Mouse (Mus musculus): ENCODE measurements around the gene Vwa5b1. TPM values are rescaled to one million over a fixed set of nuclear protein-coding genes. Genes with fewer than 3 reads are reported as not detected.
A peak's percentile ranks its signal among the peaks of the same experiment; 100 is the strongest.

The Vwa5b1 gene
- polyA plus RNA-seq, 1 experiment from 2014 or later: 0.77 TPM

DNA sequence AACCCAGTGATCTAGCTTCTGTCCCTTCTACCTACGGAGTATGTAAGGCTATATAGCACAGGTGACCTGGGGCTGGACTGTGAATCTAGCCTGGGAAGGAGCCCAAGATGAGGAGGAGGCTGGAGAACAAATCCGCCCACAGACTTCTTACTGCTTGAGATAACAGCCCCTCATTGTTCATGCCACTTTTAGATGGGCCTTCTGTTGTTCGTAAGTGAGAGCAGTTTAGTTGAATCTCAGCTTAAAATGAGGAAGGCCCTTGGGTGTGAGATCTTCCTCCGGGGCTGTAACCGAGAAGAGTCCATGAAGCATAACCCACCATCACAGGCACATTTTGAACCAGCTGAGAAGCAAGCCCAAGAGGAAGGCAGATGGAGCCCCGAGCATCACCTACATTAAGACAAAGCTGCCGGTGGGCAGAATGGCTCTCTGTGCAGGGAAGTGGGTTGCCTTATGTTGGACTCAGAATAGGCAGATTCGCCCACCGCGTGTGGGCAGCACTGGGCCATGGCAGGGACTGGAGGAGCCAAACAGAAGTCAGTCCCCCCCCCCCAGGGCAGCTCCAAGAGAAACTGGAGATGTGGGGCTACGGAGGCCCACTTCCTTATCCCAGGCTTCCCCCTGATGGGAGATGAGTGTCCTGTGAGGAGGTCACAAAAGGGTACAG, 24.4 kb upstream of the Vwa5b1 start:
- DNase-seq (ENCODE audit: low spot score): no peak
- WGBS: 86% methylated on average over 11 of the region's 11 CpGs
- H3K27me3 ChIP-seq (ENCODE audit: control insufficient read depth, insufficient read depth, low read length): no peaks in the 10 kb centered on the region
- H3K9me3 ChIP-seq (ENCODE audit: control insufficient read depth, low read length): no peaks in the 10 kb centered on the region
- no peaks in the 10 kb centered on the region for H3K4me1 ChIP-seq (replicated peaks; ENCODE audit: control insufficient read depth, insufficient read depth, low read length)
- H3K27ac ChIP-seq (ENCODE audit: low read depth, low read length): no peak overlapping the region
- H3K4me3 ChIP-seq (ENCODE audit: low read depth, low read length): no peak overlapping the region
- no peak overlapping the region for H3K9ac ChIP-seq (ENCODE audit: low read depth, low read length)
- H3K4me2 ChIP-seq (replicated peaks; ENCODE audit: low read depth, low read length): no peak overlapping the region
- no peaks in the 10 kb centered on the region for H3K36me3 ChIP-seq (ENCODE audit: control insufficient read depth, insufficient read depth, low read length)
- no peak for ATAC-seq (ENCODE audit: low FRiP score)

DNA sequence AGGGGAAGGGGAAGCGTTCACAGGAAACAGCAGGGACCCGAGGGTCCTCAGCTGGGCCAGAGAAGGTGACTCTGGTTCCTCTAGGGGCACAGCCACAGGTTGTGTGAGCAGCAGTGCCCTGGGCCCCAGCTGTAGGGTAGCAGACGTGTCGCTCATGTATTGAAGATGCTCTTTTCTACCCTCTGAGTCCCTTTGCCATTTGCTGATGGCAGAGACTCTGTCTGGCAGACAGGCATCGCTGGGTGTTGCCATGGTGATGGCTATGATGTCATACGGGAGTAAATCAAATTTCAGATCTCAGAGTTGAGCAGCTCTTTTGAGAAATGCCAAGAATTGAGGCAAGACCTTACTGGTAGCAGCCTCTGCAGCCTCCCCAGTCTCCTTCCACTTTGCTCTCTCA, 17.4 kb upstream of the Vwa5b1 start:
- no peak overlapping the region for H3K4me2 ChIP-seq (replicated peaks; ENCODE audit: low read depth, low read length)
- no peaks in the 10 kb centered on the region for H3K27me3 ChIP-seq (ENCODE audit: control insufficient read depth, insufficient read depth, low read length)
- no peaks in the 10 kb centered on the region for H3K36me3 ChIP-seq (ENCODE audit: control insufficient read depth, insufficient read depth, low read length)
- H3K4me1 ChIP-seq (replicated peaks; ENCODE audit: control insufficient read depth, insufficient read depth, low read length): peaks cover 4% of the 10 kb centered on the region
- DNase-seq (ENCODE audit: low spot score) (peak; percentile 60), ATAC-seq (ENCODE audit: low FRiP score) (peak; percentile 40; the same call in 1 of the 2 replicates)
- no peaks in the 10 kb centered on the region for H3K9me3 ChIP-seq (ENCODE audit: control insufficient read depth, low read length)
- H3K27ac ChIP-seq (ENCODE audit: low read depth, low read length): 0 out of 2 replicates have a peak overlapping the region, but pooled peaks have one; percentile 24
- no peak overlapping the region for H3K4me3 ChIP-seq (ENCODE audit: low read depth, low read length)
- 36% methylated on average over 6 of the region's 6 CpGs for WGBS
- H3K9ac ChIP-seq (ENCODE audit: low read depth, low read length): no peak overlapping the region

DNA sequence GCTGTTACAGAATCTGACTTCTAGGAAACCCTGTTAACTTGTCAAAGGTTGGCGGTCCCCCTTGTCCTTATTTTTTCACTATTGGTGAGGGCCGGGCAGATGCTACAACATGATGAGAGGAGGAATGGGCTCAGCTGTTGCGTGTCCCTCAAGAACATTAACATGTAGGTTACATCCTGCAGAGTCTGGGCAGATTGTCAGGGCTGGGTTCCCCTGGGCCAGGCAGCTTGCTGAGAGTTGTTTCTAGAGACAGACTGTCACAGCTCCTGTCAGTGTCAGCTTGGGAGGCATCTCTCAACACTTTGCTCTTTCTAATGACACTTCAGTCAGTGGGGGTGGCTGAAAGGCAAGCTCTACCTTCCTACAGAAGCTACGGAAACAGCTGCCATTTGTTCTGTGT, 16.2 kb upstream of the Vwa5b1 start:
- H3K9me3 ChIP-seq (ENCODE audit: control insufficient read depth, low read length): no peaks in the 10 kb centered on the region
- H3K4me1 ChIP-seq (replicated peaks; ENCODE audit: control insufficient read depth, insufficient read depth, low read length): peaks cover 4% of the 10 kb centered on the region
- DNase-seq (ENCODE audit: low spot score) (no peak), ATAC-seq (ENCODE audit: low FRiP score) (no peak)
- 90% methylated on average over 4 of the region's 4 CpGs for WGBS
- H3K9ac ChIP-seq (ENCODE audit: low read depth, low read length): no peak overlapping the region
- H3K4me3 ChIP-seq (ENCODE audit: low read depth, low read length): no peak overlapping the region
- H3K36me3 ChIP-seq (ENCODE audit: control insufficient read depth, insufficient read depth, low read length): no peaks in the 10 kb centered on the region
- no peak overlapping the region for H3K27ac ChIP-seq (ENCODE audit: low read depth, low read length)
- H3K27me3 ChIP-seq (ENCODE audit: control insufficient read depth, insufficient read depth, low read length): no peaks in the 10 kb centered on the region
- no peak overlapping the region for H3K4me2 ChIP-seq (replicated peaks; ENCODE audit: low read depth, low read length)

DNA sequence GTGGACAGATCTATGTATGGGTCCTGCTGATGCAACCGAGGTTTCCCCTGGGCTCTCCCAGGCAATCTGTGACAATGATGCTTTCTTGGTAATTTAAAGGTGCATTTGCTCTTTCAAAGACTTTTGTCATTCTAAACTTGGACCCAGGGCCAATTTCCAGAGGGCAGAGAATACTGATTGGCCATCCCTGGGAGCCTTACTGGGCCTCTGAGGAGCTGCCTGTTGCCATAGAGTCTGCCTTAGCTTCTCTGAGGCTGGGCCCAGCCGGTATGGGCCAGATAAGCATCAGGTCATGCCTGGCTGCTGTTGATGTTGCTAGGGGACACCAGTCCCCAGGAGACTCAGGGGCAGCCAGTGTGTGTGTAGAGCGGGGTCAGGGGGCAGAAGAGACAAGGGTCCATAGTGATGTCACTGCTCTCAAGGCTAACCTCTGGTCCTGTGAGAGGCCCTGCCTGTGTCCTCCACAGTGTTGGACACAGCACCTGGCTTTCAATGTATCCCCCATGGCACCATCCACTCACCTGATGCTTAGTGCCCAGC, 12.5 kb upstream of the Vwa5b1 start:
- no peak overlapping the region for H3K9ac ChIP-seq (ENCODE audit: low read depth, low read length)
- no peak overlapping the region for H3K4me2 ChIP-seq (replicated peaks; ENCODE audit: low read depth, low read length)
- 33% methylated on average over 3 of the region's 3 CpGs for WGBS
- no peak overlapping the region for H3K27ac ChIP-seq (ENCODE audit: low read depth, low read length)
- H3K9me3 ChIP-seq (ENCODE audit: control insufficient read depth, low read length): no peaks in the 10 kb centered on the region
- H3K36me3 ChIP-seq (ENCODE audit: control insufficient read depth, insufficient read depth, low read length): no peaks in the 10 kb centered on the region
- DNase-seq (ENCODE audit: low spot score): peak; percentile 65
- H3K4me3 ChIP-seq (ENCODE audit: low read depth, low read length): no peak overlapping the region
- peak; percentile 51; the same call in 1 of the 2 replicates for ATAC-seq (ENCODE audit: low FRiP score)
- no peaks in the 10 kb centered on the region for H3K27me3 ChIP-seq (ENCODE audit: control insufficient read depth, insufficient read depth, low read length)
- H3K4me1 ChIP-seq (replicated peaks; ENCODE audit: control insufficient read depth, insufficient read depth, low read length): peaks cover 4% of the 10 kb centered on the region

DNA sequence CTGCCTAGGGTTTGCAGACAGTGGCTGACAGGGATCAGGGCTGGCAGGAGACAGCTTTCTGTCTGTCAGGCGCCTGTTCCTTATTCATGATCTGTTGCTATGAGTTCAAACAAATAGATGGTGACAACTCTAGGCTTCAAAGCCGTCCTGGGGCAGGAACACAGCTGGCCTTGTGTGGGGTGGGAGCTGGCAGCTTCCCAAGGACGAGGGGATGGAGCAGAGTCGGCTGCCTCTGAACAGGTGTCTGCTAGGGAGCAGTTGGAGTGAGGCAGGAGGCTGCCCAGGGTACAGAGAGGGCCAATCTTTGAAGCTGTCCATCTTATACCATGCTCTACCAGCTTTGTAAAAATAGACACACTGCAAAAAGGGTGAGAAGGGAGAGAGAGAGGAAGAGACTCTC, 6.6 kb upstream of the Vwa5b1 start:
- H3K4me1 ChIP-seq (replicated peaks; ENCODE audit: control insufficient read depth, insufficient read depth, low read length): no peaks in the 10 kb centered on the region
- no peaks in the 10 kb centered on the region for H3K27me3 ChIP-seq (ENCODE audit: control insufficient read depth, insufficient read depth, low read length)
- ATAC-seq (ENCODE audit: low FRiP score): no peak
- H3K4me2 ChIP-seq (replicated peaks; ENCODE audit: low read depth, low read length): no peak overlapping the region
- no peak overlapping the region for H3K9ac ChIP-seq (ENCODE audit: low read depth, low read length)
- no peaks in the 10 kb centered on the region for H3K36me3 ChIP-seq (ENCODE audit: control insufficient read depth, insufficient read depth, low read length)
- DNase-seq (ENCODE audit: low spot score): no peak
- no peak overlapping the region for H3K27ac ChIP-seq (ENCODE audit: low read depth, low read length)
- H3K4me3 ChIP-seq (ENCODE audit: low read depth, low read length): no peak overlapping the region
- H3K9me3 ChIP-seq (ENCODE audit: control insufficient read depth, low read length): no peaks in the 10 kb centered on the region
- WGBS: 31% methylated on average over 4 of the region's 4 CpGs

DNA sequence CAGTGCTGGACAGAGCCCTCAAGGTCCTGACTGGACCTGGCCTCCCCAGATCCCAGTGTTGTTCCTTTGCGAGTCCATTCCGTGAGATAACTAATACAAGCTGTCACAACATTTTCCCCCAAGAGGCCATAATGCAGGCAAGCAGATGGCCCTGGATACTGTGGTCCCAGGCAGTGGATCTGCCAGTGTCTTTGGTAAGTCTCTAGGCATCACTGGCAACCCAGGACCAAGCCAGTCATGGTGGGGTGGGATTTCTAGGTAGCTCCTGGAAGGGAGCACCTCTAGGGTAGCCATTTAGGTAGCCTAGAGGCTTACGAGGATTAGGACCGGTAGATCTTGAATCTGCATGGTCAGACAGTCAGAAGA, 445 bp upstream of the Vwa5b1 start:
- Histone ChIP-seq H3K36me3 (ENCODE audit: control insufficient read depth, insufficient read depth, low read length) (no peaks in the 10 kb centered on the region), H3K27ac (ENCODE audit: low read depth, low read length) (no peak overlapping the region), H3K27me3 (ENCODE audit: control insufficient read depth, insufficient read depth, low read length) (no peaks in the 10 kb centered on the region), H3K9ac (ENCODE audit: low read depth, low read length) (no peak overlapping the region), H3K9me3 (ENCODE audit: control insufficient read depth, low read length) (no peaks in the 10 kb centered on the region), H3K4me1 (replicated peaks; ENCODE audit: control insufficient read depth, insufficient read depth, low read length) (peaks cover 3% of the 10 kb centered on the region), H3K4me2 (replicated peaks; ENCODE audit: low read depth, low read length) (no peak overlapping the region), H3K4me3 (ENCODE audit: low read depth, low read length) (no peak overlapping the region)
- no peak for DNase-seq (ENCODE audit: low spot score)
- ATAC-seq (ENCODE audit: low FRiP score): peak; percentile 7; the same call in 1 of the 2 replicates
- WGBS: 54% methylated on average over 4 of the region's 4 CpGs

DNA sequence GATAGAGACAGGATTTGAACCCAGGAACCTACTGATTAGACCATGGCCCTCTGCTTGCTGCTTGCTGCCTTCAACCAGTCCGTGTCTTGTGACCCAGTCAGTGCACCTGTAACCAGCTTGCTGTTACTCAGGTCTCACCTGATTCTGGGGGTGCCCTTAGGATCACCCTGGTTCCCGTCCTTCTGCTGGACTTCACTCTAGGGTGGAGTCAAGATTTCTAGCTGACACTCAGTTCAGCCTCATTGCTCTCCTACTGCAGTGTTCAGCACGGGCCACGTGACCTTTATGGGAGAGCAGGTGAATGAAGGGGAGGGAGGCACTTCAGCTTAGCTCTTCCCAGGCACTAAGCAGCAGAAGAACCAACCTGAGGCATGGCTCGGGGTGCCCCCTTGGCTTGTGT, 7.4 kb downstream of the Vwa5b1 start:
- Histone ChIP-seq H3K36me3 (ENCODE audit: control insufficient read depth, insufficient read depth, low read length) (no peaks in the 10 kb centered on the region), H3K4me2 (replicated peaks; ENCODE audit: low read depth, low read length) (no peak overlapping the region), H3K27me3 (ENCODE audit: control insufficient read depth, insufficient read depth, low read length) (no peaks in the 10 kb centered on the region), H3K9ac (ENCODE audit: low read depth, low read length) (no peak overlapping the region), H3K9me3 (ENCODE audit: control insufficient read depth, low read length) (no peaks in the 10 kb centered on the region), H3K4me3 (ENCODE audit: low read depth, low read length) (no peak overlapping the region), H3K27ac (ENCODE audit: low read depth, low read length) (no peak overlapping the region), H3K4me1 (replicated peaks; ENCODE audit: control insufficient read depth, insufficient read depth, low read length) (no peaks in the 10 kb centered on the region)
- 73% methylated on average over 5 of the region's 5 CpGs for WGBS
- ATAC-seq (ENCODE audit: low FRiP score) (no peak), DNase-seq (ENCODE audit: low spot score) (no peak)

DNA sequence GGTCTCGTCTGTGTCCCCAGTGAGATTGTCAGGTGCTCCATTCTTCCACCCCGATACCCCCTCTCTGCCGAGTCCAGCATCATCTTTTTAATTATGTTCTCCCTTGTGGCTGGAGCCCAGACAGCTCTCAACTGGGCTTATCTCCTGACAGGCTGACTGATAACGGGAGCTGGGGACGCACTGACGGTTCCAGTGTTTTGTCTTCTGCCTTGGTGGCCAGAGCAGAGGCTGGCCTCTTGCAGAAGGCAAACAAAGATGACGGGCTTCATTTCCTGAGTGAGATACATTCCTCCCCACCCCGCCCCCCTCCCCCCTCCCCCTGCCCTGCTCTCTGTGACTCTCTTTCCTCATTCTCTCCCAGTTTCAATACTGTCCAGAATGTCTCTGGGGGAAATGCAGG, 21.2 kb downstream of the Vwa5b1 start:
- peak overlapping the region; percentile 49; the same call in 1 of the 2 replicates for H3K27ac ChIP-seq (ENCODE audit: low read depth, low read length)
- DNase-seq (ENCODE audit: low spot score) (no peak), ATAC-seq (ENCODE audit: low FRiP score) (peak; percentile 51; the same call in 1 of the 2 replicates)
- H3K9me3 ChIP-seq (ENCODE audit: control insufficient read depth, low read length): no peaks in the 10 kb centered on the region
- H3K4me2 ChIP-seq (replicated peaks; ENCODE audit: low read depth, low read length): no peak overlapping the region
- H3K36me3 ChIP-seq (ENCODE audit: control insufficient read depth, insufficient read depth, low read length): no peaks in the 10 kb centered on the region
- no peaks in the 10 kb centered on the region for H3K4me1 ChIP-seq (replicated peaks; ENCODE audit: control insufficient read depth, insufficient read depth, low read length)
- H3K9ac ChIP-seq (ENCODE audit: low read depth, low read length): no peak overlapping the region
- no peaks in the 10 kb centered on the region for H3K27me3 ChIP-seq (ENCODE audit: control insufficient read depth, insufficient read depth, low read length)
- WGBS: 6% methylated on average over 7 of the region's 8 CpGs
- no peak overlapping the region for H3K4me3 ChIP-seq (ENCODE audit: low read depth, low read length)

DNA sequence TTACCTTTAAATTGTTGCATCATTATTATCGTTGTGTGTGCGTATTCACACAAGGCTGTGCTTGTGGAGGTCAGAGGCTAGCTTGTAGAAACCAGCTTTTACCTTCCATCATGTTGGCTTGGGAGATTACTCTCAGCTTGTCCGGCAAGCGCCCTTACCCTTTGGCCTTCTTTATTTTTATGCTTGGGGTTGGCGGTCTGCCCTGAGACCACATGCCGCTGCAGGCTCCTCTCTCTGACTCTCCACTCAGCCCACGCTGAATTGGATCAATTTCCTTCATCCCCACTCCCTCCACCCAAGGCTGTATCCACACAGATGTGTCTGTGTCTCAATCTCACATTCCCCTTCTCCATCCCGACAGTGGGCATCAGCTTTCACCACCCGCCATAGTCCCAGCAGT, 33.8 kb downstream of the Vwa5b1 start:
- H3K27me3 ChIP-seq (ENCODE audit: control insufficient read depth, insufficient read depth, low read length): no peaks in the 10 kb centered on the region
- no peaks in the 10 kb centered on the region for H3K9me3 ChIP-seq (ENCODE audit: control insufficient read depth, low read length)
- DNase-seq (ENCODE audit: low spot score) (no peak), ATAC-seq (ENCODE audit: low FRiP score) (no peak)
- no peak overlapping the region for H3K4me2 ChIP-seq (replicated peaks; ENCODE audit: low read depth, low read length)
- 66% methylated on average over 9 of the region's 9 CpGs for WGBS
- no peak overlapping the region for H3K4me3 ChIP-seq (ENCODE audit: low read depth, low read length)
- H3K4me1 ChIP-seq (replicated peaks; ENCODE audit: control insufficient read depth, insufficient read depth, low read length): peaks cover 10% of the 10 kb centered on the region
- H3K36me3 ChIP-seq (ENCODE audit: control insufficient read depth, insufficient read depth, low read length): no peaks in the 10 kb centered on the region
- H3K27ac ChIP-seq (ENCODE audit: low read depth, low read length): no peak overlapping the region
- H3K9ac ChIP-seq (ENCODE audit: low read depth, low read length): no peak overlapping the region

All from hindbrain, embryonic 11.5 days (tissue).